18 mouse cellular contexts compared by ENCODE assay signal in the genomic region with DNA sequence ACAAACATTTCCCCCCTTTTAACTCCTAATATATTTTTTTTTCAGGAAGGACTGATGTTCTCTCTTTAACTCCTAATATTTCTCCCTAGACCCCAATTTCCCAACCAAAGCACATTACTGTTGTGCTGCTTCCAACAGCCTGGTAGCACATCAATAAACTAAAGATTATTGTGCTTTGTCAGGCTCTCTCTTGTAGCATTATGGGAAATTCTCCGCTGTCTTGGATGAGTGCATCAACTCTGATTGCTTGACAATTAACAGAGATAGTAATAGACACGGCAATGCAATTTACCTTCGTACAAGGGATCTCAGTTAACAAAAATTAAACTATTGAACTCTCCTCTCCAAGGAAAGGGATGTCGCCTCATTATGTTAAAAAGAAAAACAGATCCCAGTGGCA.
"Had no signal": no experiment of that assay in that cellular context is flagged by ENCODE, and none has a peak within 500 bp of the region (broad histone marks: within the 10 kb centered on the region; RNA-seq: fewer than 3 reads in every experiment).

No protein-coding gene starts in this region.

- H3K9me3 ChIP-seq: midbrain, embryonic 10.5 days; midbrain, embryonic 13.5 days; midbrain, embryonic 15.5 days; neural tube, embryonic 12.5 days had no signal

- H3K4me1 ChIP-seq: midbrain, embryonic 13.5 days; midbrain, embryonic 15.5 days had no signal

- H3K27me3 ChIP-seq: midbrain, embryonic 13.5 days; midbrain, embryonic 15.5 days; neural tube, embryonic 12.5 days had no signal

- DNase-seq: lung, adult 18-20 months; lung, embryonic 14.5 days; lung, postnatal 10 days; lung, postnatal 4 days; retina, postnatal 1 day; right cerebral cortex, adult 18-20 months; right cerebral cortex, postnatal 25 days; right cerebral cortex, postnatal 4 days; spleen, adult 18-20 months; thymus, adult 18-20 months; thymus, postnatal 14 days; thymus, postnatal 36 days had no signal

- H3K4me3 ChIP-seq: midbrain, embryonic 10.5 days; midbrain, embryonic 13.5 days; midbrain, embryonic 15.5 days; myocyte; neural tube, embryonic 12.5 days had no signal

- H3K36me3 ChIP-seq: midbrain, embryonic 10.5 days; midbrain, embryonic 13.5 days; midbrain, embryonic 15.5 days; neural tube, embryonic 12.5 days had no signal

- H3K27ac ChIP-seq: liver, embryonic 14.5 days; midbrain, embryonic 10.5 days; midbrain, embryonic 13.5 days; midbrain, embryonic 15.5 days; neural tube, embryonic 12.5 days had no signal

- H3K9ac ChIP-seq: liver, embryonic 14.5 days; lung, embryonic 14.5 days; midbrain, embryonic 13.5 days; midbrain, embryonic 15.5 days; neural tube, embryonic 12.5 days had no signal

- ATAC-seq: midbrain, embryonic 13.5 days; midbrain, embryonic 15.5 days had no signal

- H3K4me2 ChIP-seq: lung, embryonic 14.5 days; midbrain, embryonic 13.5 days; midbrain, embryonic 15.5 days; neural tube, embryonic 12.5 days had no signal
